Mouse (Mus musculus) liver, adult 2 months (tissue): ENCODE results near the gene Teddm2. TPM values are rescaled to one million over a fixed set of nuclear protein-coding genes. Genes with fewer than 3 reads are reported as not detected.
"Not testable (repeated sequence)": the region's sequence is repeated elsewhere in the genome, so short reads cannot be mapped to it uniquely, and the experiment has no call there.

Experiments
- DNase-seq: peaks from one replicate; pipeline ENCODE4 v3.0.0-alpha.2; 2011; ENCODE audit warnings: low read depth, low spot score; ENCODE audit errors: extremely low read depth
- H3K27ac ChIP-seq: fragments of 200-500 bp; replicated peaks from 2 replicates; pipeline ENCODE4 v1.5.1; 2012; ENCODE audit warnings: low read depth, mild to moderate bottlenecking, control low read depth, inconsistent platforms, low read length; ENCODE audit not compliant: insufficient read depth
- H3K27me3 ChIP-seq: fragments of 200-500 bp; 2 replicates; pipeline ENCODE4 v1.6.1; 2012; ENCODE audit warnings: mild to moderate bottlenecking, moderate library complexity, low read length, inconsistent platforms; ENCODE audit not compliant: control insufficient read depth, insufficient read depth
- H3K36me3 ChIP-seq: fragments of 200-500 bp; 2 replicates; pipeline ENCODE4 v1.6.1; 2012; ENCODE audit warnings: low read length, inconsistent platforms; ENCODE audit not compliant: control insufficient read depth, insufficient read depth
- H3K4me1 ChIP-seq: fragments of 200-500 bp; 2 replicates; pipeline ENCODE4 v1.6.1; 2011; ENCODE audit warnings: low read length; ENCODE audit not compliant: control insufficient read depth, insufficient read depth
- H3K4me3 ChIP-seq: fragments of 200-500 bp; 2 replicates; pipeline ENCODE4 v1.5.1; 2011; ENCODE audit warnings: low read depth, mild to moderate bottlenecking, control low read depth, low read length, moderate library complexity; ENCODE audit not compliant: insufficient read depth
- H3K79me2 ChIP-seq: fragments of 200-500 bp; 2 replicates; pipeline ENCODE4 v1.6.1; 2012; ENCODE audit warnings: inconsistent platforms, mild to moderate bottlenecking, low read length, moderate library complexity; ENCODE audit not compliant: control insufficient read depth, insufficient read depth
- H3K9ac ChIP-seq: fragments of 200-500 bp; 2 replicates; pipeline ENCODE4 v1.6.1; 2012; ENCODE audit warnings: low read depth, mild to moderate bottlenecking, control low read depth, inconsistent platforms, low read length
- CTCF ChIP-seq: fragments of 200-500 bp; IDR thresholded peaks from 2 replicates; pipeline ENCODE4 v1.5.1; 2011; ENCODE audit warnings: low read depth, low read length, control low read depth
- POLR2A ChIP-seq: fragments of 200-500 bp; IDR thresholded peaks from 2 replicates; pipeline ENCODE4 v1.6.1; 2011; ENCODE audit warnings: low read length, control low read depth; ENCODE audit not compliant: insufficient read depth; ENCODE audit errors: extremely low read depth
- WGBS: fragments of 180-500 bp; shearing (Covaris S2); methylation state at CpG from one replicate; pipeline ENCODE4 v1.1.7; 2018; 5-methylcytosine and 5-hydroxymethylcytosine counted together
- polyA plus RNA-seq: library from polyadenylated mRNA; depleted of rRNA; stranded (reverse); fragments of >200 nt; gene quantifications from 2 replicates; pipeline ENCODE4 v1.2.3, GENCODE M21; 2012
- total RNA-seq: library from RNA; depleted of rRNA; stranded (reverse); fragments of >200 nt; gene quantifications from 2 replicates; pipeline ENCODE4 v1.2.3, GENCODE M21; 2014

Gene Teddm2
- total and polyA plus RNA-seq, 2 experiments: 0.80 to 0.83 TPM

DNA sequence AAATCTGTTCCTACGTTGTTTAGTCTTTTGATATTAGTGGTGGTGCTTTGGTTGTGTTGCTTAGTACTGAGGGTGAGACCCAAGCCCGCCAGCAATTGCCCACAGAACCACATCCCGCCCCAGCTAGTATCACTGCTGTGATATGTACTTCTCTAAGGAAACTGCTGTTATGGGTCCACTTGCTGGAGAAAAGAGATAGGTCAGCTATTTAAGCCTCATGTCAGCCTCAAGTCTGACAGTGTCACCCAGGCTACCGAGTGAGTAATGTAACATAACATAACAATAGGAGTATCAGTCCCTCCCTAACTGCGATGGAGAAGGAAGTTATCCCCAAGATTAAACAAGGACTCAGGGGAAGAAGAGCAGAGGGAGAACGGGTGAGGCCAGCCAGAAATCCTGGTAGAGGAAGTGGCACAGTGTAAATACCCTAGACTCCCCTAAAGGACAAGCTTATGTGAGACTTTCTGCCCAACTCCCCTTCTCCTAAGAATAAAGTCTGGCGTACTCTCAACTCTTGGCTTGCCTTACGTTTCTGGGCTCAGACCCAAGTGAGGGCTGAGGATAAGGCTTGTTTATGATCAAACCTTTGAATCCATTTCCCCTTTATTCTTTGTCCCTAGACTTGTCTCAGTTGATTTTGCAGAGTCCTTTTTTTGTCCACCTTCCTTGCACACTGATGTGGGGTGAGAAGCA lies 5.7 kb downstream of the Teddm2 start:
- WGBS: 64% methylated on average over 8 of the region's 8 CpGs
- no peaks in the 10 kb centered on the region for H3K36me3 ChIP-seq
- H3K79me2 ChIP-seq: no peaks in the 10 kb centered on the region
- no peak overlapping the region for H3K9ac ChIP-seq
- no peak for TF ChIP-seq POLR2A
- no peak for TF ChIP-seq CTCF
- DNase-seq: no peak
- no peak overlapping the region for H3K27ac ChIP-seq
- peaks cover 7% of the 10 kb centered on the region; the same call in 1 of the 2 replicates for H3K4me1 ChIP-seq
- no peak overlapping the region for H3K4me3 ChIP-seq
- no peaks in the 10 kb centered on the region for H3K27me3 ChIP-seq

DNA sequence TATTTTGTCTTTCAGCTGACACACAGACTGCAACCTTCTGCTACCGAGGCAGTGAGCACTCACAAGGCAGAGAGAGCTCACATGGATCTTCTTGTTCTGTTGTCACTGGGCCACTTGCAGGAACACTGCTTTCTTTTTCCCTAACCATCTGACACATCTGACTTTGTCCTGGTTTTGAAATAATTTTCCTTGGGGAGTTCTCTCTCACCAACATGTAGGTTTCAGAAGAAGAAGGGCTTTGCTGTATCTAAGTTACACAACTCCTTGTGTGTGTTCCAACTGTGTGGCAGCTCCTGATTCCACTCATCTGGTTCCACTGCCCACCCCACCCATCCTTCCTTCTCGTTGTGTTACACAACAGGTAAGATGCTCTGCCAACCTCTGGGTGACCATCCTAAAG lies 6.3 kb downstream of the Teddm2 start:
- peaks cover 4% of the 10 kb centered on the region; the same call in 1 of the 2 replicates for H3K4me1 ChIP-seq
- WGBS: 45% methylated on average over 2 of the region's 2 CpGs
- H3K4me3 ChIP-seq: no peak overlapping the region
- no peak overlapping the region for H3K27ac ChIP-seq
- H3K9ac ChIP-seq: no peak overlapping the region
- no peak for TF ChIP-seq CTCF
- TF ChIP-seq POLR2A: no peak
- H3K79me2 ChIP-seq: no peaks in the 10 kb centered on the region
- H3K36me3 ChIP-seq: no peaks in the 10 kb centered on the region
- no peak for DNase-seq
- no peaks in the 10 kb centered on the region for H3K27me3 ChIP-seq

DNA sequence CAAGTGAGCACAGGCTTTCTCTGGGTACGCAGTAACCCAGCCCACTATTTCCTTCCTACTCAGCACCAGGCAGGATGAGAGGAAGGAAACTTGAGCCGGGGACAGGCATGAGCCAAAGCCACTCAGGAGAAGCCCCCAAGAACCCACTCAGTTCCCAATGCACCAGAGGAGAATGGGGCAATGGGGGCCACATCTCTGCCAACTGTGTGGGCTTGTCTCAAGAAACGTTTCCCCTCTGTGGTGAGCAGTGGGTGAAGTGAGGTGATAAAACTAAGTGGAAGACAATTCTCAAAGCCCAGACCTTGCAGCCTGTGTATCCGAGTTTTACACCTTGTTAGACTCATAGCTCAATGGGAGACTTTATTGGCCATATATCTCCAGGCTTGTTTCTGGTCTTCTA lies 8.6 kb downstream of the Teddm2 start, which contains the start of gene Teddm1a:
Gene Teddm1a, plus strand, starts transcription at position 301 of the 400 bp plus-strand sequence.
- no peaks in the 10 kb centered on the region for H3K79me2 ChIP-seq
- H3K4me3 ChIP-seq: no peak within 1 kb of the TSS
- H3K27me3 ChIP-seq: no peaks in the 10 kb centered on the region
- 64% methylated on average over 4 of the region's 4 CpGs for WGBS
- TF ChIP-seq POLR2A (no peak), CTCF (no peak)
- H3K4me1 ChIP-seq: no peaks in the 10 kb centered on the region
- no peak for DNase-seq
- H3K36me3 ChIP-seq: no peaks in the 10 kb centered on the region
- H3K27ac ChIP-seq: no peak within 1 kb of the TSS
- H3K9ac ChIP-seq: no peak within 1 kb of the TSS

DNA sequence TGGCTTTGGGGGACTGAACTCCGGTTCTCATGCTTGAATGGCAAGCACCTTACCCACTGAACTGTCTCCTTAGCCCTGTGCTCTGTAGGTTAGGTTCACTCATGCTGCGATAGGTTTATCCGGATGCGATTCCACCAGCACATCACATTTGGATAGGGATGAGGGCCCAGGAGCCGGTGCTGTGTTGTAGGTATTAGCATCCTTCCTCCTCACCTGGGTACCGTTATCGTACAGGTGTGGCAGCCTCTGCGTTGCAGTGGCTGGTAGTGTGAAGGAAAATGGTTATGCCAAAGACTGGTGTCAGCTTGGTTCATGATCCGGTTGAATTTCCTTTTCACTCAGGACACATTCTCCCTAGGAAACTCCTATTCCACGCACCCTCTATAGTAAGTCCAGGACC lies 9.9 kb downstream of the Teddm2 start:
- DNase-seq: no peak
- Histone ChIP-seq H3K4me3 (no peak overlapping the region), H3K9ac (no peak overlapping the region), H3K4me1 (no peaks in the 10 kb centered on the region), H3K27me3 (no peaks in the 10 kb centered on the region), H3K36me3 (no peaks in the 10 kb centered on the region), H3K27ac (no peak overlapping the region), H3K79me2 (no peaks in the 10 kb centered on the region)
- TF ChIP-seq CTCF (no peak), POLR2A (no peak)
- WGBS: 96% methylated on average over 10 of the region's 10 CpGs

DNA sequence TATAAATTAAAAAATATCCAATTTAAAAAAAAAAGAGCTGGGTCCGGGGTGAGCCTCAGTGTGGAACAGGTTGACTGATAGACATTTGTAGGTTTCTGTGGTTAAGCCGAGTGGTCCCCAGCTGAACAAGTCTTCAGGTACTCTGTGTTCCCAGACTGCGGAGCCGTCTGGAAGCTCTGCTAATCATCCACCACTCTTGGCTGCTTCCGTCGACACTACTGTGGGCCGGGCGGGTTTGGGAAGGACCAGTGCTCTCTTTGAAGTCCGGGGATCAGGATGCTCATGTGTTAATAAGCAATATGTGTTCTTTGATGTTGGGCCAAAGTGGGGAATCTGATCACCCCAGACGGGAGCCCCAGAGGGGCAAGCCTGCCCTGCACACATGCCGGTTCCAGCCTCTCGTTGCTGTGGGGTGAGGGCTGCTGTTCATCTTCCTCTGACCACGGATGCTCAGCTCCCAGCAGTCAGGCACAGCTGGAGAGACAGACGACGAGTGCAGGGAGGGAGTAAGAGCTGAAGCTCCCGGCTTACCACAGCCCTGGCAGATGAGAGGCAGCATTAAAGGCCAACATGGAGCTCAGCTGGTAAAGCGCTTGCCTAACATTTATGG lies 13.9 kb downstream of the Teddm2 start:
- Histone ChIP-seq H3K36me3 (no peaks in the 10 kb centered on the region), H3K4me3 (no peak overlapping the region), H3K27me3 (no peaks in the 10 kb centered on the region), H3K9ac (no peak overlapping the region), H3K79me2 (no peaks in the 10 kb centered on the region), H3K4me1 (no peaks in the 10 kb centered on the region), H3K27ac (no peak overlapping the region)
- DNase-seq: no peak
- TF ChIP-seq CTCF (no peak), POLR2A (no peak)
- WGBS: 61% methylated on average over 17 of the region's 17 CpGs

DNA sequence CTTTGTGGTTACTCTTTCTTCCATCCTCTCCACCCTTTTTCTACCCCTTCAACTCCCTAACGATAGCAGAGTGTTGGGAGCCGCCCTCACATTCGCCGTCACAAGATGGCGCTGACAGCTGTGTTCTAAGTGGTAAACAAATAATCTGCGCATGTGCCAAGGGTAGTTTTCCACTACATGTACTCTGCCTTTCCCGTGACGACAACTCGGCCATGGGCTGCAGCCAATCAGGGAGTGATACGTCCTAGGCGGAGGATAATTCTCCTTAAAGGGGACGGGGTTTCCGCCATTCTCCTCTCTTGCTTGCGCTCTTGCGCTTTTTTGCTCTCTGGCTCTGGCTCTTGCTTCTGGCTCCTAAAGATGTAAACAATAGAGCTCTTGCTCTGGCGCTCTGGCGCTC lies 19.6 kb downstream of the Teddm2 start:
- DNase-seq, H3K4me3 ChIP-seq, H3K9ac ChIP-seq, H3K4me1 ChIP-seq, H3K27ac ChIP-seq, H3K27me3 ChIP-seq, H3K79me2 ChIP-seq, H3K36me3 ChIP-seq: not testable (repeated sequence)
- WGBS: 96% methylated on average over 17 of the region's 17 CpGs
